Mouse (Mus musculus) heart, postnatal 0 days (tissue): ENCODE data around the gene Midn.

ENCODE experiments used
- CTCF ChIP-seq: IDR thresholded peaks from 2 replicates; pipeline ENCODE4 v1.5.1; 2016; ENCODE audit warnings: antibody characterized with exemption, control low read depth, low read depth
- EP300 ChIP-seq: IDR thresholded peaks from 2 replicates; pipeline ENCODE4 v1.6.1; 2016; ENCODE audit warnings: antibody characterized with exemption, low read depth

GRCm38 (mm10) chr10:80144864-80145838, 2.9 kb upstream of the Midn start:
- TF ChIP-seq CTCF (peak; percentile 69), EP300 (no peak)
